Mouse (Mus musculus): ENCODE measurements around the gene Slit1. TPM values are rescaled to one million over a fixed set of nuclear protein-coding genes. Genes with fewer than 3 reads are reported as not detected.

Slit1 gene
- polyA plus RNA-seq, 1 experiment from 2014 or later, result 0.29 TPM

DNA sequence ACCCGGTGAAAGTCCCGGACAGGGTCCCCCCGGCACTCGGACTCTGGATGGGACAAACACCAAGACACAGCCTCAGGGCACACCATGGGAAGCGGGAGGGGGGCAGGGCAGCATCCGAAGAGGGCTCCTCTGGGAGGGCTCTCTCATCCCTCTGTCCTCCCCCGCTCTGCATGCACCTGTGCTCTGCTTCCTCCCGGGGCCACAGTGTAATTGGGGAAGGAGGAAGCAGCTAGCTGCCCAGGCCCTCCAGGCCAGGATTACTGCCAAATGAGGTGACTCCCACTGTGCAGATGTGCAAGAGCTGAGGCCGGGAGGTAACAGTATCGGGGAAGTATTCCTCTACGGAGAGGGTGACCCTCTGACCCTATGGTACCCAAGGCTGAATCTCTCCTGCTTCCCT, 142.8 kb downstream of the Slit1 start:
- no peak for DNase-seq (ENCODE audit: low spot score)

DNA sequence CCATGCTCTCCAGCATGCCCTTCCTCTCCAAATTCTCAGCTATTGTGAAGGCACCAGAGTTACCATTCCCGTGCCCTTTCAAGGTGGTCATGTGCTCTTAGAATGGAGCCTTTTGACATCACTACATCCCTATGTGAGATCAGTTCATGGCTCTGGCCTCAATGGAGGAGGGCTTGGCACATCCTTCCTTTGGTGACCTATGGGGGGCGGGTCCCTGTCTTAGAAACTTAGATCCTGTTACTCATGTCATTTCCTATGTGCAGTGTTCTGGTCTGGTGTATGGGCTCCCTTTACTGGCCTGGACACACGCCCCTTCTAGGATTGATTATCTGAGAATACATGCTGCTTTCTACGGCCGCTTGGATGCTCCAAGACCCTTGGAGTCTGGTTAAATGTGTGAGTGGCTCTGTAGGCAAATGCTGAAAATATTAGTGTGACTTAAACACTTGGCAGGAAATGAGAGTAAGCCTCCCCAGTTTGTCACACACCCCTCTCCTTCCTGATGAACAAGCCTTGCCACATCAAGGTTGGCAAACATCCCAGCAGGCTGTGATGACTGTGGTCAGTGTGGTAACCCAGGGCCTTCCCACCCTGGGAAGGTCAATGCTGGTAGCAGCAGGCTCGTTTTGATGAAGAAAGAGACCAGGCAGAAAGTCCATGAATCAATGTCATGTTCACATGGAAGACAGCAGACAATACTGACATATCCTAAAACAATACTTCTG, 146.1 kb downstream of the Slit1 start:
- peak; percentile 7 for DNase-seq (ENCODE audit: low spot score)

GRCm38 (mm10) chr19:41591808-41592207, 151.7 kb downstream of the Slit1 start:
- DNase-seq (ENCODE audit: low spot score), result no peak

- DNase-seq (ENCODE audit: low spot score), result no peak
Observed at GRCm38 (mm10) chr19:41589681-41590080, 153.8 kb downstream of the Slit1 start.

- no peak for DNase-seq (ENCODE audit: low spot score)
Observed at GRCm38 (mm10) chr19:41589026-41589425, 154.4 kb downstream of the Slit1 start.

- DNase-seq (ENCODE audit: low spot score), result no peak
Observed at GRCm38 (mm10) chr19:41587431-41588222, 155.8 kb downstream of the Slit1 start.

- no peak for DNase-seq (ENCODE audit: low spot score)
Observed at GRCm38 (mm10) chr19:41586752-41587151, 156.7 kb downstream of the Slit1 start.

GRCm38 (mm10) chr19:41582918-41583514, 160.4 kb downstream of the Slit1 start:
- no peak for DNase-seq (ENCODE audit: low spot score)

DNA sequence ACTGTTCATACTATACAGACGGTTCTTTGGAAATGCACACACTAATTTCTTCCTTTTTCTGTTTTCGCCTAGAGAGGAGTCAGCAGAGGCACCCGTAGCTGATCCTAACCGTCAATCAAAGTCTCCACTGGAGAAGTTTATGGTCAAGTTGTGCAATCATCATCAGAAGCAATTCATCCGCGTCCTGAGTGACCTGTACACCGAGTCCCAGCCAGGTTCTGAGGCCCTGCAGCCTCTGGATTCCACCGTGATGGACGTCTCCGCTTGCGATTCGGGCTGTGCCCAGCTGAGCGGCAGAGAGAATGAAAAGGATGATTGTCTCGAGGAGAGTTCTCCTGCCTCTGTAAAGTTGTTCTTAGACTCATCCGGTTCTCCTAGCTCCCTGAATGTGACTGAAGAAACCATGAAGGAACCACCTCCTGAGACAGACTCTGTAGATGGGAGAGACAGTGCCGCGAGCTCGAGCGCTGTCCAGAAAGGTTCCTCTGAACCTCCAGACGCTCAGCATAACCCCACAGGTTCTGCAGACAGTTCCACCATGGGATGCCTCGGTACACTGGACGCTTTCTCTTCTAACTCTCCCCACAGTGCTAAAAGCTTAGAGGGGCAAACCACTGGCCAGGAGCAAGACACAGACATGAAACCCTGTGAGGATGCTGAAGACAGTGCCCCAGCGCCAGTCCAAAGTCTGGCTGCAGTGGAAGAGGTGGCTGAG, 161.6 kb downstream of the Slit1 start, which contains the start of gene Gm340:
Gene Gm340, plus strand, starts transcription at position 665 of the 715 bp plus-strand sequence.
- DNase-seq (ENCODE audit: low spot score), result no peak

DNA sequence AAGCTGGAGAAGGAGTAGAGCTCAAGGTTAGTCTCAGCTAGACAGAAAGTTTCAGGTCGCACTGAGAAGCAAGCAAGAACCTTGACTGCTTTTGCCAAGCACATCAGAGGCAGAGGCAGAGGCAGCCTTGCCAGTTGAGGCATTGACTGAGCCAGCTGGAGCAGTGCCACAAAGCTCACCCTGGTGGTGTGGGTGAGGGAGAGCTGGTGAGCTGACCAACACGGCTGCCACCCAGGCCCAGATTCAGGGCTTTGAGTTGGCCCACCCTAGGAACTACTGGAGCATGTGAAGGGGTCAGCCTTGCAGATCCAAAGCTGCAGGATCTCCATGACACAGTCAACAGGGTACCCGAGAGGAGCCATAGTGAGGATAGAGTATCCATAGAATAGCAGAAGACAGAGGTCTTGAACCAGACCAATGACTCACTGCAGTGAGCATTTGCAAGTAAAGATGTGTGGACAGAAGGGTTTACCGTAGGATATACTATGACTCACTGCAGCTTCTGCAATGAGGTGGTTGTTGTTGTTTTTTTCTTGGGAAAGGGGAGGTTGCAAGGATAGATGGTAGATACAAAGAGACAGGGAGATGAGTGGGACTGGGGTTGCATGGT, 164.0 kb downstream of the Slit1 start:
- DNase-seq (ENCODE audit: low spot score), result no peak

GRCm38 (mm10) chr19:41577576-41577975, 165.9 kb downstream of the Slit1 start:
- DNase-seq (ENCODE audit: low spot score), result no peak

DNA sequence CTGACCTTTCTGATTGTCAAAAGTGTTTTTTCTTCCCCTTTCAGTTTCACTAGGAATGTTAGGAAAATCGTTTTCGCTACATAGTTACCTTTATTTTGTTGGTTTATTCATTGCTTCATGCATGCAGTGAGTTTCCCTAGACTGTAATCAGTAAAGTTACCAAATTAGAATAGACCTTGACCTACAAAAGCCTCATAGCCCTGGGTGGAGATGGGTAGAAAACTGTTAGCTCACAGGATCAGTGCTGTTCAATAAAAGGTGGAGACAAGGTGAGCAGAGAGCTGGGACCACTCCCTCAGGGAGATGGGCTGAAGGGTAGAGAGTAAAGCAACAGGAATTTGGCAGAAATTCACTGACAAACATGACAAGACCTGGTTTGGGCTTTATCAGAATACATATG, 169.8 kb downstream of the Slit1 start:
- DNase-seq (ENCODE audit: low spot score), result no peak

GRCm38 (mm10) chr19:41568791-41569190, 174.7 kb downstream of the Slit1 start:
- DNase-seq (ENCODE audit: low spot score), result no peak

- DNase-seq (ENCODE audit: low spot score), result no peak
Observed at GRCm38 (mm10) chr19:41560856-41561255, 182.6 kb downstream of the Slit1 start.

DNA sequence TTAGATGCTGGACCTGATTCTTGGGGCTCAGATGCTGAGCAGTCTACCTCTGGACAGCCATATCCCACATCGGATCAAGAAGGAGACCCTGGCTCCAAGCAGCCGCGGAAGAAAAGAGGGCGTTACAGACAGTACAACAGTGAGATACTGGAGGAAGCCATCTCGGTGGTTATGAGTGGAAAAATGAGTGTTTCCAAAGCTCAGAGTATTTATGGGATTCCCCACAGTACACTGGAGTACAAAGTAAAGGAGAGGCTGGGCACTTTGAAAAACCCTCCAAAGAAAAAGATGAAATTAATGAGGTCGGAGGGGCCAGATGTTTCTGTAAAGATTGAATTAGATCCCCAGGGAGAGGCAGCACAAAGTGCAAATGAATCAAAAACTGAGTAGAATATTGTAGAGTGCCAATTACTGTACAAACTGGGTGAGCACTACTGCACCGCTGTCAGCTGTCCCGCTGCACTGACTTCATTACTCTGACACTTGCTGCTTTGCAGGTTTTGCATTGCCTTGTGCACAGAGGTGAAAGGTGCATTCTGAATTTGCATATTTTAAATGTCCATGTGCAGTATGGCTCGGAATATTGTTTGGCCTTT, 184.5 kb downstream of the Slit1 start:
- no peak for DNase-seq (ENCODE audit: low spot score)

DNA sequence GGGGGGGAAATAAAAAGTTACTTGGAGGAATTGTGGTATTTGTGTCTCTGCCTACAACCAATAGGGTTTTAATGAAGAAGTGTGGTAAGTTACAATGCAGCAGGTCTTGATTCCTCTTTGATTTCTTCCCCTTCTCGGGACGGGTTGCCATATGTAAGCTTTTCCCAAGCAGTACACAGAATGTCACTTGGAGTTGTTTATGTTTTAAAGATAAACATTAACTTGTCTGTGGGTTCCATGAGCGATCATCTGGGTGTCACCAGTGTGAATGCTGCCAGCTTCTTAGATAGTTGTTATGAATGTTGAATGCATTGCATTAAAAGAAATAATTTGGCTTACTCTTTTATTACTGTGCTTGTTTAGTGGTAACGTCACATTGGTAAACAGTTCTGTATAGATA, 186.0 kb downstream of the Slit1 start:
- DNase-seq (ENCODE audit: low spot score), result no peak

DNA sequence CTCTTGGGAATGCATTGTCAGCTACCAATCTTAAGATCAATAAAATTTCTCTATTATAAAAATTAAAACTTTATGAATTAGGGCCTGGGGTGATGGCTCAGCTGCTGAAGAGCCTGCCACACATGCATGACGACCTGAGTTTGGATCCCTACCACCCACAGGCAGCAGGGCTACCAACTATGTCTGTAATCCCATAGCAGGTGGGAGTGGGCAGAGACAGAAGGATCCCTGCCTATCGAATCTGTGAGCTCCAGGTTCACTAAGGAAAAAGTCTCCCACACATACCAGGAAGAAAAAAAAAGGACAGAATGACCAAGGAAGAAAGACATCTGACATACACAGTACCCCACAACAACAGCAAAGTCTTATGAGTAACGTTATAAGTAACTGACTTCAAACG, 186.5 kb downstream of the Slit1 start:
- no peak for DNase-seq (ENCODE audit: low spot score)

All from thymus, postnatal 0 days (tissue).